9 mouse cellular contexts compared by ENCODE assay signal in the genomic region with DNA sequence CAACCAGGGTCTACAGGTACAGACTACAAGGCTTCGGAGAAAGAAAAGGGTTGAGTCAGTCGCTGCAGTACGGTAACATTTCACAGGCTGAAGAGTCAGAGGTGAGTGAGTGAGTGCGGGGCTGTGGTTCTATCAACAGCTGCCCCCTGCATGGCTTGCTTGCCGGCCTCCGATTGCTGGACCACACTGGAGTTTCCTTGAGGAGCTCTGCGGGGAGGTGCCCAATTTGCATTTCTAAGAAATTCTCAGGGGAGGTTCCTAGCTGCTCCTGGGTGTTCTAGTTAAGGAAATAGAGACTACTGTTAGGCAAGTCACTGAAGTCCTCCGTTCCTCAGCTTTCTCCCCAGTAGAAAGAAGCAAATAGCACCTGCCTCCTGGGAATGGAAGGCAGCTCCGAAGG. TPM values are rescaled to one million over a fixed set of nuclear protein-coding genes. Genes with fewer than 3 reads are reported as not detected.
DNase-seq lines count a peak whose midpoint lies in the region; ATAC-seq and TF ChIP-seq lines count a peak whose summit lies in the region.
"Had no signal": no experiment of that assay in that cellular context is flagged by ENCODE, and none has a peak within 500 bp of the region (broad histone marks: within the 10 kb centered on the region; RNA-seq: fewer than 3 reads in every experiment).

No protein-coding gene starts in this region.

- H3K4me1 ChIP-seq in spleen, adult 2 months (ENCODE audit: control insufficient read depth, insufficient read depth, insufficient read length), result peaks cover 10% of the 10 kb centered on the region; the same call in 1 of the 2 replicates
- H3K4me1 ChIP-seq in forebrain, embryonic 13.5 days, result peaks cover 20% of the 10 kb centered on the region
- peaks cover 20% of the 10 kb centered on the region for H3K4me1 ChIP-seq in liver, embryonic 11.5 days (replicated peaks; ENCODE audit: control insufficient read depth, insufficient read depth, low read length)
- H3K4me1 ChIP-seq in stomach, postnatal 0 days (replicated peaks; ENCODE audit: control insufficient read depth, insufficient read depth), result no peaks in the 10 kb centered on the region; the same call in 1 of the 2 replicates

- H3K27me3 ChIP-seq in spleen, adult 2 months (ENCODE audit: control insufficient read depth, insufficient read depth, low read length), result no peaks in the 10 kb centered on the region
- peaks cover 5% of the 10 kb centered on the region; the same call in 1 of the 2 replicates for H3K27me3 ChIP-seq in forebrain, embryonic 13.5 days
- H3K27me3 ChIP-seq in liver, embryonic 11.5 days (replicated peaks; ENCODE audit: control insufficient read depth, insufficient read depth, low read length), result no peaks in the 10 kb centered on the region
- no peaks in the 10 kb centered on the region for H3K27me3 ChIP-seq in stomach, postnatal 0 days (ENCODE audit: control insufficient read depth, insufficient read depth, low read length)

- TF ChIP-seq CTCF in spleen, adult 2 months (IDR thresholded peaks at IDR 0.05; ENCODE audit: extremely low read depth, insufficient read depth, insufficient read length, insufficient replicate concordance), result no peak
- TF ChIP-seq CTCF in stomach, postnatal 0 days (IDR thresholded peaks at IDR 0.05; ENCODE audit: low read depth), result no peak

- TF ChIP-seq POLR2A in spleen, adult 2 months (IDR thresholded peaks at IDR 0.05; ENCODE audit: low read depth, low read length), result no peak

- no peak for ATAC-seq in forebrain, embryonic 13.5 days
- no peak for ATAC-seq in liver, embryonic 11.5 days (replicated peaks; ENCODE audit: low FRiP score)
- ATAC-seq in stomach, postnatal 0 days (ENCODE audit: low FRiP score, low TSS enrichment), result no peak

- WGBS in spleen, adult 2 months, result 26% methylated on average over 9 of the region's 9 CpGs
- WGBS in forebrain, embryonic 13.5 days, result 7% methylated on average over 9 of the region's 9 CpGs
- WGBS in liver, embryonic 11.5 days, result 37% methylated on average over 9 of the region's 9 CpGs
- WGBS in stomach, postnatal 0 days, result 30% methylated on average over 9 of the region's 9 CpGs

- no peak overlapping the region for H3K27ac ChIP-seq in spleen, adult 2 months (ENCODE audit: insufficient read depth, low read length)
- H3K27ac ChIP-seq in forebrain, embryonic 13.5 days, result no peak overlapping the region
- H3K27ac ChIP-seq in liver, embryonic 11.5 days (ENCODE audit: low read depth, low read length), result no peak overlapping the region; the same call in 1 of the 2 replicates
- H3K27ac ChIP-seq in stomach, postnatal 0 days (replicated peaks), result peak overlapping the region; percentile 99; the same call in 1 of the 2 replicates

- H3K36me3 ChIP-seq in spleen, adult 2 months (ENCODE audit: control insufficient read depth, insufficient read depth, low read length), result no peaks in the 10 kb centered on the region
- H3K36me3 ChIP-seq in forebrain, embryonic 13.5 days (ENCODE audit: poor library complexity, severe bottlenecking), result peaks cover 3% of the 10 kb centered on the region; the same call in 1 of the 2 replicates
- no peaks in the 10 kb centered on the region; the same call in 1 of the 2 replicates for H3K36me3 ChIP-seq in liver, embryonic 11.5 days (ENCODE audit: control insufficient read depth, insufficient read depth, low read length)
- H3K36me3 ChIP-seq in stomach, postnatal 0 days (ENCODE audit: control insufficient read depth, insufficient read depth, low read length), result 0 out of 2 replicates have a peak, but pooled peaks cover 2% of the 10 kb centered on the region

- 0 out of 2 replicates have a peak overlapping the region, but pooled peaks have one; percentile 33 for H3K4me3 ChIP-seq in spleen, adult 2 months (ENCODE audit: extremely low read depth, insufficient read depth, insufficient read length)
- H3K4me3 ChIP-seq in forebrain, embryonic 13.5 days, result peak overlapping the region; percentile 73; the same call in 1 of the 2 replicates
- H3K4me3 ChIP-seq in liver, embryonic 11.5 days (ENCODE audit: low read depth, low read length), result peak overlapping the region; percentile 89
- peak overlapping the region; percentile 82 for H3K4me3 ChIP-seq in stomach, postnatal 0 days (ENCODE audit: low read depth, low read length)

- H3K9ac ChIP-seq in forebrain, embryonic 13.5 days, result peak overlapping the region; percentile 86
- peak overlapping the region; percentile 90; the same call in 1 of the 2 replicates for H3K9ac ChIP-seq in liver, embryonic 11.5 days (ENCODE audit: low read depth, low read length)
- H3K9ac ChIP-seq in stomach, postnatal 0 days (ENCODE audit: low read length), result peak overlapping the region; percentile 95

- no peaks in the 10 kb centered on the region for H3K9me3 ChIP-seq in forebrain, embryonic 13.5 days (replicated peaks)
- H3K9me3 ChIP-seq in liver, embryonic 11.5 days (ENCODE audit: control insufficient read depth, low read length), result no peaks in the 10 kb centered on the region
- H3K9me3 ChIP-seq in stomach, postnatal 0 days (ENCODE audit: control insufficient read depth, low read length), result no peaks in the 10 kb centered on the region

- H3K4me2 ChIP-seq in forebrain, embryonic 13.5 days, result peak overlapping the region; percentile 76
- H3K4me2 ChIP-seq in liver, embryonic 11.5 days, result peak overlapping the region; percentile 79
- peak overlapping the region; percentile 79 for H3K4me2 ChIP-seq in stomach, postnatal 0 days (replicated peaks; ENCODE audit: low read depth)

- no peak for TF ChIP-seq EP300 in stomach, postnatal 0 days (optimal IDR thresholded peaks at IDR 0.05)

- DNase-seq in spleen, adult 2 months (ENCODE audit: low read depth in 1 of 2, low spot score in 2 of 2), result no peak
- DNase-seq in spleen, postnatal 36 days (ENCODE audit: low spot score in 2 of 2), result no peak
- no peak for DNase-seq in liver, embryonic 11.5 days (ENCODE audit: low spot score)
- peak; percentile 50 for DNase-seq in stomach, postnatal 0 days (ENCODE audit: low spot score)
- no peak for DNase-seq in left cerebral cortex, adult 18-20 months (ENCODE audit: low spot score in 2 of 2)
- no peak for DNase-seq in cerebellum, postnatal 25 days
- DNase-seq: kidney, postnatal 10 days; right cerebral cortex, adult 18-20 months had no signal

RNA-seq across cellular contexts. Expression of gene Eef2k, which starts 2.1 kb away (rescaled TPM):
- polyA plus RNA-seq in spleen, adult 2 months (2012; rRNA removed), result 15.8 and 18.4 TPM in 2 replicates
- 19.2 and 22.0 TPM in 2 replicates for polyA plus RNA-seq in forebrain, embryonic 13.5 days (2015; fragmentation: Nextera tagmentation; extraction: Ambion mirVana)
- 21.2 and 23.2 TPM in 2 replicates for polyA plus RNA-seq in liver, embryonic 11.5 days (2014; fragmentation: Nextera tagmentation; extraction: Ambion mirVana)
- 39.9 and 42.0 TPM in 2 replicates for polyA plus RNA-seq in stomach, postnatal 0 days (2015; fragmentation: Nextera tagmentation; extraction: Ambion mirVana)
- total RNA-seq in left cerebral cortex, adult 18-20 months (2021), result 10 to 100 TPM; 29.2 to 30.4 TPM

RNA-seq across cellular contexts. Expression of gene Gm5737, which starts 32.5 kb away (rescaled TPM):
- polyA plus RNA-seq in spleen, adult 2 months (2012; rRNA removed), result not detected in 2 replicates
- polyA plus RNA-seq in forebrain, embryonic 13.5 days (2015; fragmentation: Nextera tagmentation; extraction: Ambion mirVana), result not detected in 2 replicates
- polyA plus RNA-seq in liver, embryonic 11.5 days (2014; fragmentation: Nextera tagmentation; extraction: Ambion mirVana), result not detected in 2 replicates
- polyA plus RNA-seq in stomach, postnatal 0 days (2015; fragmentation: Nextera tagmentation; extraction: Ambion mirVana), result not detected in 2 replicates
- total RNA-seq in left cerebral cortex, adult 18-20 months (2021), result not detected

Comparison
In these comparisons a context has a peak if more than half of its experiments do, and no peak if none do; other contexts are left out.
1. H3K4me3 ChIP-seq: peak in every context shown above with its lines; median percentile 89 in liver, embryonic 11.5 days; 82 in stomach, postnatal 0 days; 73 in forebrain, embryonic 13.5 days; 33 in spleen, adult 2 months.